Mouse (Mus musculus): ENCODE measurements around the gene Syvn1.

Gene Syvn1

GRCm38 (mm10) chr19:6068951-6069350 lies 22.6 kb downstream of the Syvn1 start:
- DNase-seq (ENCODE audit: extremely low spot score) = no peak

- no peak for DNase-seq (ENCODE audit: extremely low spot score)
Observed at GRCm38 (mm10) chr19:6069851-6070250, 23.5 kb downstream of the Syvn1 start.

GRCm38 (mm10) chr19:6070571-6071250 lies 24.3 kb downstream of the Syvn1 start:
- DNase-seq (ENCODE audit: extremely low spot score) = no peak

GRCm38 (mm10) chr19:6071261-6071660 lies 24.9 kb downstream of the Syvn1 start:
- no peak for DNase-seq (ENCODE audit: extremely low spot score)

GRCm38 (mm10) chr19:6073889-6074288 lies 27.5 kb downstream of the Syvn1 start:
- no peak for DNase-seq (ENCODE audit: extremely low spot score)

- peak; percentile 91 for DNase-seq (ENCODE audit: extremely low spot score)
Observed at GRCm38 (mm10) chr19:6076564-6077393, 30.4 kb downstream of the Syvn1 start, which contains the start of gene Vps51. Vps51 (minus strand) TSS chr19:6077231.

- DNase-seq (ENCODE audit: extremely low spot score) = no peak
Observed at GRCm38 (mm10) chr19:6079983-6080480, 33.7 kb downstream of the Syvn1 start, which contains the start of gene Tmem262. Tmem262 (plus strand) TSS chr19:6080033.

GRCm38 (mm10) chr19:6082156-6082555 lies 35.8 kb downstream of the Syvn1 start, which contains the start of gene Gm28374:
Gm28374 (minus strand) TSS chr19:6082256.
- no peak for DNase-seq (ENCODE audit: extremely low spot score)

- peak; percentile 97 for DNase-seq (ENCODE audit: extremely low spot score)
Observed at GRCm38 (mm10) chr19:6084478-6085248, 38.3 kb downstream of the Syvn1 start, which contains the start of the genes Zfpl1 and Cdca5. Zfpl1 (minus strand) TSS chr19:6084956. Cdca5 (plus strand) TSS chr19:6084983.

GRCm38 (mm10) chr19:6085417-6085879 lies 39.1 kb downstream of the Syvn1 start:
- peak; percentile 76 for DNase-seq (ENCODE audit: extremely low spot score)

- no peak for DNase-seq (ENCODE audit: extremely low spot score)
Observed at GRCm38 (mm10) chr19:6088841-6089240, 42.5 kb downstream of the Syvn1 start.

GRCm38 (mm10) chr19:6094119-6094518 lies 47.7 kb downstream of the Syvn1 start, which contains the start of gene AC131692.1:
AC131692.1 (plus strand) TSS chr19:6094419.
- DNase-seq (ENCODE audit: extremely low spot score) = no peak

- DNase-seq (ENCODE audit: extremely low spot score) = no peak
Observed at GRCm38 (mm10) chr19:6097847-6098246, 51.5 kb downstream of the Syvn1 start.

GRCm38 (mm10) chr19:6101186-6101585 lies 54.8 kb downstream of the Syvn1 start:
- DNase-seq (ENCODE audit: extremely low spot score) = no peak

- no peak for DNase-seq (ENCODE audit: extremely low spot score)
Observed at GRCm38 (mm10) chr19:6102169-6102853, 55.9 kb downstream of the Syvn1 start.

Data from embryo, embryonic 9.5 days (tissue).